Mouse (Mus musculus) CH12.LX (cell line): ENCODE measurements around the gene Pde3a. TPM values are rescaled to one million over a fixed set of nuclear protein-coding genes. Genes with fewer than 3 reads are reported as not detected.

Source experiments
- DNase-seq: peaks from one replicate; pipeline ENCODE4 v3.0.0-alpha.2; 2013; ENCODE audit errors: extremely low read depth
- H3K27ac ChIP-seq: 2 replicates; pipeline ENCODE4 v1.5.1; 2012; ENCODE audit warnings: low read depth, mild to moderate bottlenecking, control low read depth, moderate library complexity; ENCODE audit not compliant: insufficient read depth
- H3K27me3 ChIP-seq: replicated peaks from 2 replicates; pipeline ENCODE3; 2012; ENCODE audit warnings: inconsistent platforms
- H3K36me3 ChIP-seq, 2 experiments: replicated peaks in 1 of 2; 2 replicates each; pipeline versions ENCODE3 to v1.6.1; 2012; ENCODE audit warnings: inconsistent platforms in 1 of 2, low read length in 1 of 2, mild to moderate bottlenecking in 1 of 2, mixed read lengths in 1 of 2, moderate library complexity in 1 of 2; ENCODE audit not compliant: control insufficient read depth in 1 of 2, insufficient read depth in 1 of 2
- H3K4me1 ChIP-seq, 2 experiments: 2 replicates each; pipeline ENCODE4 v1.6.1; 2012; ENCODE audit warnings: inconsistent platforms in 1 of 2, moderate library complexity in 1 of 2; ENCODE audit not compliant: insufficient read depth in 2 of 2, control insufficient read depth in 1 of 2
- H3K4me2 ChIP-seq: 2 replicates; pipeline ENCODE4 v1.6.1; 2012; ENCODE audit warnings: low read depth, mild to moderate bottlenecking, control low read depth; ENCODE audit not compliant: poor library complexity, insufficient read depth, severe bottlenecking
- H3K4me3 ChIP-seq, 3 experiments: fragments of 150-350 bp in 1 of 3; sonication (generic) in 1 of 3; replicated peaks in 1 of 3; 2 replicates each; pipeline versions ENCODE3 to v1.5.1; 2011 to 2012; ENCODE audit warnings: low read depth in 2 of 3, low read length in 2 of 3, mild to moderate bottlenecking in 2 of 3, moderate library complexity in 2 of 3, control low read depth in 1 of 3, improper control_type of control experiment in 1 of 3, inconsistent platforms in 1 of 3, mixed read lengths in 1 of 3; ENCODE audit not compliant: poor library complexity in 1 of 3
- H3K79me2 ChIP-seq: replicated peaks from 2 replicates; pipeline ENCODE4 v1.6.1; 2012; ENCODE audit warnings: mild to moderate bottlenecking, moderate library complexity; ENCODE audit not compliant: control insufficient read depth, poor library complexity, insufficient read depth, severe bottlenecking; ENCODE audit errors: extremely low read depth
- H3K9ac ChIP-seq: 2 replicates; pipeline ENCODE4 v1.6.1; 2012; ENCODE audit warnings: low read depth, mild to moderate bottlenecking, control low read depth, moderate library complexity; ENCODE audit not compliant: insufficient read depth
- H3K9me3 ChIP-seq: replicated peaks from 2 replicates; pipeline ENCODE3; 2012; ENCODE audit warnings: low read length, inconsistent platforms, mixed read lengths
- BHLHE40 ChIP-seq: IDR thresholded peaks from 2 replicates; pipeline ENCODE4 v1.6.1; 2011; ENCODE audit warnings: mild to moderate bottlenecking, low read depth, low read length, improper control_type of control experiment
- CHD2 ChIP-seq: IDR thresholded peaks from 2 replicates; pipeline ENCODE4 v1.6.1; 2011; ENCODE audit warnings: low read length, improper control_type of control experiment
- ETS1 ChIP-seq: conservative IDR thresholded peaks from 2 replicates; pipeline ENCODE4 v1.6.1; 2012; ENCODE audit warnings: low read depth, mild to moderate bottlenecking, inconsistent platforms, low read length, improper control_type of control experiment, moderate library complexity
- GABPA ChIP-seq: IDR thresholded peaks from 2 replicates; pipeline ENCODE4 v1.6.1; 2012; ENCODE audit warnings: low read depth, low read length, improper control_type of control experiment, inconsistent platforms; ENCODE audit not compliant: insufficient replicate concordance
- HCFC1 ChIP-seq: IDR thresholded peaks from 2 replicates; pipeline ENCODE4 v1.6.1; 2012; ENCODE audit warnings: low read depth, mild to moderate bottlenecking, inconsistent platforms, low read length, improper control_type of control experiment
- IRF4 ChIP-seq: IDR thresholded peaks from 2 replicates; pipeline ENCODE4 v1.6.1; 2014; ENCODE audit warnings: low read depth, mild to moderate bottlenecking, inconsistent platforms, low read length, improper control_type of control experiment
- JUN ChIP-seq: IDR thresholded peaks from 2 replicates; pipeline ENCODE4 v1.6.1; 2011; ENCODE audit warnings: low read depth, mild to moderate bottlenecking, low read length, improper control_type of control experiment, moderate library complexity; ENCODE audit not compliant: insufficient read depth
- JUND ChIP-seq: conservative IDR thresholded peaks from 2 replicates; pipeline ENCODE4 v1.6.1; 2011; ENCODE audit warnings: low read depth, low read length, improper control_type of control experiment
- MAX ChIP-seq: IDR thresholded peaks from 2 replicates; pipeline ENCODE4 v1.6.1; 2011; ENCODE audit warnings: low read length, improper control_type of control experiment
- MAZ ChIP-seq: IDR thresholded peaks from 2 replicates; pipeline ENCODE4 v1.6.1; 2012; ENCODE audit warnings: low read depth, mild to moderate bottlenecking, inconsistent platforms, low read length, improper control_type of control experiment, moderate library complexity
- MEF2A ChIP-seq: IDR thresholded peaks from 2 replicates; pipeline ENCODE4 v1.6.1; 2014; ENCODE audit warnings: low read depth, mild to moderate bottlenecking, inconsistent platforms, low read length, improper control_type of control experiment, borderline replicate concordance
- NELFE ChIP-seq: IDR thresholded peaks from 2 replicates; pipeline ENCODE4 v1.6.1; 2011; ENCODE audit warnings: low read depth, low read length, improper control_type of control experiment
- NRF1 ChIP-seq: IDR thresholded peaks from 2 replicates; pipeline ENCODE4 v1.6.1; 2014; ENCODE audit warnings: low read depth, mild to moderate bottlenecking, inconsistent platforms, low read length, improper control_type of control experiment, moderate library complexity
- PAX5 ChIP-seq: IDR thresholded peaks from 2 replicates; pipeline ENCODE4 v1.6.1; 2012; ENCODE audit warnings: low read length, inconsistent platforms, mixed read lengths
- POLR2A ChIP-seq: IDR thresholded peaks from 2 replicates; pipeline ENCODE4 v1.6.1; 2011; ENCODE audit warnings: low read depth, mild to moderate bottlenecking, improper control_type of control experiment, low read length
- RCOR1 ChIP-seq: conservative IDR thresholded peaks from 2 replicates; pipeline ENCODE4 v1.6.1; 2012; ENCODE audit warnings: low read depth, mild to moderate bottlenecking, inconsistent platforms, low read length, improper control_type of control experiment
- TBP ChIP-seq: conservative IDR thresholded peaks from 2 replicates; pipeline ENCODE4 v1.6.1; 2011; ENCODE audit warnings: low read depth, low read length, improper control_type of control experiment
- UBTF ChIP-seq: IDR thresholded peaks from 2 replicates; pipeline ENCODE4 v1.6.1; 2012; ENCODE audit warnings: low read depth, mild to moderate bottlenecking, inconsistent platforms, low read length, improper control_type of control experiment, moderate library complexity
- USF1 ChIP-seq: IDR thresholded peaks from 2 replicates; pipeline ENCODE4 v1.6.1; 2014; ENCODE audit warnings: low read depth, mild to moderate bottlenecking, inconsistent platforms, low read length, improper control_type of control experiment
- USF2 ChIP-seq: conservative IDR thresholded peaks from 2 replicates; pipeline ENCODE4 v1.6.1; 2011; ENCODE audit warnings: low read depth, low read length, improper control_type of control experiment
- dilution Hi-C: fragments of 300-500 bp; cut with MboI; formaldehyde crosslinking; loops from 2 replicates; pipeline ENCODE4 v1.14.3; 2020; ENCODE audit warnings: low sequenced_read_pairs; ENCODE audit not compliant: extremely low pct_unique_long_range_greater_than_20kb, extremely low pct_ligation_motif_present
- in situ Hi-C: fragments of 300-500 bp; cut with MboI; formaldehyde crosslinking; loops from 3 replicates; pipeline ENCODE4 v1.14.3; 2019; ENCODE audit warnings: low sequenced_read_pairs, low pct_ligation_motif_present, low pct_unique_long_range_greater_than_20kb, mixed read lengths
- polyA plus RNA-seq: library from polyadenylated mRNA; unstranded; fragments of >175 nt; gene quantifications from 2 replicates; pipeline ENCODE4 v1.2.1, GENCODE M21; 2012; ENCODE audit warnings: low read depth; ENCODE audit not compliant: insufficient read length
- total RNA-seq, 2 experiments: library from RNA; depleted of rRNA; stranded (reverse); fragments of 300-350 nt in 1 of 2; fragments of >200 nt in 1 of 2; gene quantifications; 2 replicates each; pipeline ENCODE4 v1.2.3; 2012 to 2014

Gene Pde3a
- total and polyA plus RNA-seq, 3 experiments = under 0.01 to 0.04 (median 0.03) TPM

GRCm38 (mm10) chr6:141302842-141303241 lies 53.8 kb downstream of the Pde3a start:
- no peak for DNase-seq
- dilution Hi-C loops (no loop called here), in situ Hi-C loops (no loop called here)
- no peaks in the 10 kb centered on the region for H3K27me3 ChIP-seq
- no peak overlapping the region for H3K9ac ChIP-seq
- H3K4me3 ChIP-seq = no peak overlapping the region
- H3K9me3 ChIP-seq = no peaks in the 10 kb centered on the region
- H3K27ac ChIP-seq = no peak overlapping the region
- H3K4me1 ChIP-seq = peaks cover 0 to 9% of the 10 kb centered on the region in 2 experiments; a peak in 1 of 4 replicates
- H3K36me3 ChIP-seq = no peaks in the 10 kb centered on the region
- TF ChIP-seq NELFE (no peak), NRF1 (no peak), POLR2A (no peak), CHD2 (no peak), HCFC1 (no peak), PAX5 (no peak), JUN (no peak), MAZ (no peak), MAX (no peak), IRF4 (no peak), RCOR1 (no peak), TBP (no peak), ETS1 (no peak)
- H3K79me2 ChIP-seq = no peaks in the 10 kb centered on the region
- H3K4me2 ChIP-seq = no peak overlapping the region

- no peaks in the 10 kb centered on the region for H3K36me3 ChIP-seq
- no peak overlapping the region for H3K4me2 ChIP-seq
- H3K27me3 ChIP-seq = no peaks in the 10 kb centered on the region
- DNase-seq = no peak
- H3K9me3 ChIP-seq = no peaks in the 10 kb centered on the region
- TF ChIP-seq JUN = no peak
- TF ChIP-seq JUND = no peak
- TF ChIP-seq HCFC1 = no peak
- no peak for TF ChIP-seq MEF2A
- TF ChIP-seq USF2 = no peak
- TF ChIP-seq CHD2 = no peak
- no peak for TF ChIP-seq BHLHE40
- no peak for TF ChIP-seq GABPA
- no peak for TF ChIP-seq USF1
- TF ChIP-seq UBTF = no peak
- TF ChIP-seq, all 38 proteins: peak for 0
- in situ Hi-C loops (no loop called here), dilution Hi-C loops (no loop called here)
- Histone ChIP-seq H3K9ac (no peak overlapping the region), H3K4me1 (peaks cover 0 to 9% of the 10 kb centered on the region in 2 experiments; a peak in 1 of 4 replicates), H3K79me2 (no peaks in the 10 kb centered on the region), H3K27ac (no peak overlapping the region), H3K4me3 (no peak overlapping the region)
Observed at GRCm38 (mm10) chr6:141307326-141307725, 58.3 kb downstream of the Pde3a start.
